Mouse (Mus musculus) midbrain, embryonic 15.5 days (tissue): Measurements from ENCODE around the gene Egfl8. TPM values are rescaled to one million over a fixed set of nuclear protein-coding genes. Genes with fewer than 3 reads are reported as not detected.

Experiments
- ATAC-seq: fragments of 200-750 bp; cut with Nextera tagmentation; replicated peaks from 2 replicates; pipeline ENCODE4 v1.8.0; 2017; ENCODE audit warnings: moderate TSS enrichment
- H3K27ac ChIP-seq: fragments of 300-500 bp; sonication (generic); 2 replicates; pipeline ENCODE4 v1.5.1; 2015; ENCODE audit warnings: mild to moderate bottlenecking, inconsistent platforms
- H3K27me3 ChIP-seq: fragments of 300-500 bp; sonication (generic); replicated peaks from 2 replicates; pipeline ENCODE4 v1.6.1; 2015; ENCODE audit warnings: inconsistent platforms
- H3K36me3 ChIP-seq: fragments of 300-500 bp; sonication (generic); replicated peaks from 2 replicates; pipeline ENCODE4 v1.6.1; 2015; ENCODE audit warnings: inconsistent platforms
- H3K4me1 ChIP-seq: fragments of 300-500 bp; sonication (generic); 2 replicates; pipeline ENCODE4 v1.6.1; 2015; ENCODE audit warnings: inconsistent platforms
- H3K4me2 ChIP-seq: fragments of 300-500 bp; sonication (generic); 2 replicates; pipeline ENCODE4 v1.6.1; 2015; ENCODE audit warnings: inconsistent platforms, mild to moderate bottlenecking, moderate library complexity
- H3K4me3 ChIP-seq: fragments of 300-500 bp; sonication (generic); 2 replicates; pipeline ENCODE4 v1.5.1; 2015; ENCODE audit warnings: mild to moderate bottlenecking, inconsistent platforms
- H3K9ac ChIP-seq: fragments of 300-500 bp; sonication (generic); 2 replicates; pipeline ENCODE4 v1.6.1; 2015; ENCODE audit warnings: mild to moderate bottlenecking, inconsistent platforms
- H3K9me3 ChIP-seq: fragments of 300-500 bp; sonication (generic); 2 replicates; pipeline ENCODE4 v1.6.1; 2016; ENCODE audit warnings: inconsistent platforms
- WGBS: fragments of 180-500 bp; shearing (Covaris S2); methylation state at CpG from one replicate; pipeline ENCODE4 v1.1.7; 2015; ENCODE audit warnings: mixed read lengths; 5-methylcytosine and 5-hydroxymethylcytosine counted together
- polyA plus RNA-seq: library from polyadenylated mRNA; unstranded; fragments of >200 nt; fragmentation: Nextera tagmentation; extraction: Ambion mirVana; gene quantifications from 2 replicates; pipeline ENCODE4 v1.2.1, GENCODE M21; 2015

The Egfl8 gene
- polyA plus RNA-seq, 1 experiment from 2014 or later = 9.2 TPM

DNA sequence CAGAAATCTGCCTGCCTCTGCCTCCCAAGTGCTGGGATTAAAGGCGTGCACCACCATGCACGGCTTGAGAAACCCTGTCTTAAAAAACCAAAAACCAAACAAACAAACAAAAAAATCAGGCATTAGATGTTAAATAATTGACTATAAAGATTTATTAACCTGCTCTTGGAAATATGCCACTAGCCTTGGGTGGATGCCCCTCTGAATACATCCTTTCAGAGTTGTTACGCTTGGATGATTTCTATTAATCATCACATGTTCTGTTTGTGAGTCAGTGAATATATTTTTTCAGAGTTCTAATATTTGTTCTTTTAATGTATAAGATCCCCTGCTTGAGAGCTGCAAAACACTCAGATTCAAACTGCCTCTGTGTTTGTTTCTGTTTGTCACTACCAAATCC lies 9.2 kb upstream of the Egfl8 start:
- 95% methylated on average over 3 of the region's 3 CpGs for WGBS
- Histone ChIP-seq H3K4me2 (no peak overlapping the region), H3K9me3 (no peaks in the 10 kb centered on the region), H3K27me3 (no peaks in the 10 kb centered on the region), H3K27ac (no peak overlapping the region), H3K4me1 (peaks cover 34% of the 10 kb centered on the region), H3K36me3 (0 out of 2 replicates have a peak, but pooled peaks cover 9% of the 10 kb centered on the region), H3K9ac (no peak overlapping the region), H3K4me3 (no peak overlapping the region)
- no peak for ATAC-seq

DNA sequence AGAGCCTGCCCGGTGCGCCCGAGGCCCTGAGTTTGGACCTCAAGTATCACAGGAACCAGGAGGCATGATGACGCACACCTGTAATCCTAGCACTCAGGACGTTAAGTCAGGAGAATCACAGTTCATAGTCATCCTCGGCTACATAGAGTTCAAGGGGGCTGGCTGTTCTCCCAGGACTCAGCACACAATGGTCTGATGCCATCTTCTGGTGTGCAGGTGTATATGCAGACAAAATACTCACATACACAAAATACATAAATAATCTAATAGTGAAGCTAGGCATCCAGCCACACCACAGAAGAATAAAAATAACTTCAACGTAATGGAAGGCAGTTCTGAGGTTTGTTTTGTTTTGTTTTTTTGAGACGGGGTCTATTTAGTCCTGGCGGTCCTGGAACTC lies 7.4 kb upstream of the Egfl8 start:
- no peak for ATAC-seq
- Histone ChIP-seq H3K27ac (no peak overlapping the region), H3K9ac (no peak overlapping the region), H3K4me2 (no peak overlapping the region), H3K36me3 (0 out of 2 replicates have a peak, but pooled peaks cover 12% of the 10 kb centered on the region), H3K4me1 (peaks cover 17% of the 10 kb centered on the region), H3K9me3 (no peaks in the 10 kb centered on the region), H3K27me3 (no peaks in the 10 kb centered on the region), H3K4me3 (no peak overlapping the region)
- WGBS = 88% methylated on average over 9 of the region's 9 CpGs

DNA sequence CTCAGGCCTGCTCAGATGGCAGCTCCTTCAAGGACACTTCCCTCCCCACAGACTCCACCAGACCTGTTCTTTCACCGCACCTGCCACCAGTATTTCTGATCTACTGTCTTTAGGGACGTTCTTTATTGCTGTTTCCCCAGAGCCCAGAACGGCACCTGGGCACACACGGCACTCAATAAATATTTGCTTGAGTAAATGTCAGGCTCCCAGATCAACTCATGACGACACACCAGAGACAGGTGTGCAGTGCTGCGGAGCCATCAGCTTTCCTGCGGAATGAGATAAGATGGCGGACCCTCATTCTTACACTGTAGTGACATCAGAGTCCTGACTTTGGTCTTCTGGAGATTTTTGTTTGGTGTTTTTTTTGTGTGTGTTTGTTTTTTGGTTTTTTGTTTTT lies 5.2 kb upstream of the Egfl8 start:
- peaks cover 15% of the 10 kb centered on the region; the same call in 1 of the 2 replicates for H3K36me3 ChIP-seq
- ATAC-seq = no peak

DNA sequence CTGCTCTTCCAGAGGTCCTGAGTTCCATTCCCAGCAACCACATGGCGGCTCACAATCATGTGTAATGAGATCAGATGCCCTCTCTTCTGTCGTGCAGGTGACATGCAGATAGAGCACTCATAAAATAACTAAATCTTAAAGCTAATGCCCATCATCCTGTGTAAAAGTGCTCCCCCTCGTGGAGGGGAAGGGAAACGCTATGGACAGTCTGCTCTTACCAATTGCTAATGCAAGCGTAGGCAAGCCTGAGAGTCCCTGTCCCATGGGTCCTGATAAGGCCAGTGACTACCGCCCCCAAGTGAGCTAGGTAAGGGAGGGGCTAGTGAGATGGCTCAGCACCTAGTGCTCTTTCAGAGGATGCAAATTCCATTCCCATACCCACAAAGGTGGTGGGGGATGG lies 3.2 kb upstream of the Egfl8 start:
- WGBS = 14% methylated on average over 6 of the region's 6 CpGs
- H3K36me3 ChIP-seq = peaks cover 23% of the 10 kb centered on the region

More for the DNA sequence above, 5.2 kb upstream of the Egfl8 start:
- no peak overlapping the region for H3K4me3 ChIP-seq
- no peak overlapping the region for H3K27ac ChIP-seq
- no peaks in the 10 kb centered on the region for H3K9me3 ChIP-seq
- peaks cover 6% of the 10 kb centered on the region for H3K4me1 ChIP-seq
- H3K4me2 ChIP-seq = no peak overlapping the region
- WGBS = 94% methylated on average over 8 of the region's 8 CpGs
- no peaks in the 10 kb centered on the region for H3K27me3 ChIP-seq
- H3K9ac ChIP-seq = no peak overlapping the region

DNA sequence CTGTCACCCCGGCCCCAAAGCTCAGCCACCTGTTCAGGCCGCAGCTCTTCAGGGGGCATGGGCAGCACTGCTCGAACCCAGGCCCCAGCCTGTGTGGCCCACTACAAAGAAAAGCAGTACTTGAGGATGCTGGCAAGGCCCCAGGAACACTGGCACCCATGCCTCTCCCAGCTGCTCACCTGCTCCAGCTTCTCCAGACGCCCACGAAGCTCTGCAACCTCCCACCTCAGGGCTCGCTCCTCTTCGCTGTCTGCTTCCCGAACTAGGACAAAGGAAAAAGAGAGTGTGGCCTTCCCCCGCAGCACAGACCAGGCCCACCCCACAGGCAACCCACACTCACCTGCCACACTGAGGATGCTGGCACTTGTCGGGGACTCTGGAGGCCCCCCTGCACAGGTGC lies 1.9 kb downstream of the Egfl8 start:
- Histone ChIP-seq H3K9me3 (no peaks in the 10 kb centered on the region), H3K27ac (no peak overlapping the region), H3K36me3 (peaks cover 36% of the 10 kb centered on the region), H3K27me3 (no peaks in the 10 kb centered on the region), H3K9ac (no peak overlapping the region), H3K4me3 (no peak overlapping the region), H3K4me2 (no peak overlapping the region), H3K4me1 (peaks cover 3% of the 10 kb centered on the region)
- WGBS = 88% methylated on average over 10 of the region's 10 CpGs
- ATAC-seq = no peak

More for the DNA sequence above, 3.2 kb upstream of the Egfl8 start:
- H3K27me3 ChIP-seq = no peaks in the 10 kb centered on the region
- no peaks in the 10 kb centered on the region for H3K4me1 ChIP-seq
- no peaks in the 10 kb centered on the region for H3K9me3 ChIP-seq
- H3K27ac ChIP-seq = no peak overlapping the region
- ATAC-seq = no peak
- H3K9ac ChIP-seq = no peak overlapping the region
- no peak overlapping the region for H3K4me2 ChIP-seq
- H3K4me3 ChIP-seq = no peak overlapping the region

DNA sequence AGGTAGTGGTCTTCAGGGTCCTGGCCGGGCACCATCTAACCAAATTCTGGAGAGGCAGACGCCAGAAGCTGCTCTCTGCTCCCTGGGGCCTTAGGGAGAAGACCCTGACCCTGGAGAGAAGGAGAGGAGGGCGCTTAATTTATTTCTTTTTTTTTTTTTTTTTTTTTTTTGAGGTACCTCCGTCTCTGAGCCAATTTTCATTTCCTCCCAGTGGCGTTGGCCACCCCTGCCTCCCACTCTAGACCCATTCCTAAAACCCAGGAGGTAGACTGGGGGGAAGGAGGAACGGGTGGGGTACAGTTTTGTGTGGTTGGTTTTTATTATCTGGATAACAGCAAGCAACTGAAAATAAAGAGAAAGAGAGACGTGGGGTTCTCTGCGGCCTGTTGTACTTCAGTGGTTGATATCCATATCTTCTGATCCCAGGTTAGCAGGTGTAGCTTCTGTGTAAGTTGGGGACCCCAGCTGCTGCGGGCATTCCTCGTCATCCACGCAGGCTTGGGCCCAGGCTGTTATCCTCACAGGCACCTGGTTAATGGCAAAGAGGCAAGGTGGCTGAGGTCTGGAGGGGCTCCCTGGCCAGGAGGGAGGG lies 2.6 kb downstream of the Egfl8 start:
- Histone ChIP-seq H3K4me1 (peaks cover 9% of the 10 kb centered on the region), H3K4me2 (no peak overlapping the region), H3K4me3 (no peak overlapping the region), H3K36me3 (peaks cover 36% of the 10 kb centered on the region), H3K27ac (no peak overlapping the region), H3K9me3 (no peaks in the 10 kb centered on the region), H3K27me3 (no peaks in the 10 kb centered on the region), H3K9ac (no peak overlapping the region)
- no peak for ATAC-seq
- WGBS = 84% methylated on average over 11 of the region's 11 CpGs

DNA sequence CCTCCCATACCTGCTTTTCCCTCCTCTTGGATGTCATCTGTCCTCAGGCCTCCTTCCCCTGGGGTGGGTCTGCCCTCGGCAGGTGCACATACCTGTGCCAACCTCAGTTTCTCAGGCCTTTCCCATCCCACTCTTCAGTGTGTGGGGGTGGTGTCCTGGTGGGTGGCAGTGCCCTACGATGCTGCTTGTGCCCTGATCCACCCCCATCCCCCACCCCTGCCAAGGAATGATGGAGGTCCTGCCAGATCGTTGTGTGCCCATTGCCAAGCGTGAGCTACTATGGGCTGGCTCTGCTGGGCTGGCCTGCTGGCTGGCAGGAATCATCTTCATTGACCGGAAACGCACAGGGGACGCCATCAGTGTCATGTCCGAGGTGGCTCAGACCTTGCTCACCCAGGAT lies 4.7 kb downstream of the Egfl8 start:
- Histone ChIP-seq H3K4me2 (no peak overlapping the region), H3K27ac (no peak overlapping the region), H3K4me1 (peaks cover 28% of the 10 kb centered on the region), H3K4me3 (no peak overlapping the region), H3K27me3 (no peaks in the 10 kb centered on the region), H3K9ac (no peak overlapping the region), H3K36me3 (peaks cover 33% of the 10 kb centered on the region), H3K9me3 (no peaks in the 10 kb centered on the region)
- WGBS = 96% methylated on average over 8 of the region's 8 CpGs
- ATAC-seq = no peak

DNA sequence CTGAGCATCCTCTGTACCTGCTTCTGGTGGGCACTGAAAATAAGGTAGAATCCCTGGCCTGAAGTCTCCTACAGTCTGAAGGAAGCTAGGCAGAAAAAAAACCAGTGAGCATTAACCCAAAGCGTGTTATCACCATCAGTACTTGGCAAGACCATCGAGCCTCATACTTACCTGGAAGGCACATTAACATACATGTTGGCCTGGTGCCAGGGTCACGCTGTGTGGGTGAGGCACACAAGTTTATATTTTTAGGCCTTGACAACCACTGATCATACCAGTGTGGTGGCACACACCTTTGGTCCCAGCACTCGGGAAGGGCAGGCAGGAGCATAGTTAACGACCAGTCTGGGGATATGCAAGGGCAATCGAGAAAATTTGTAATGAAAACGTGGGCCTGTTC lies 7.8 kb downstream of the Egfl8 start:
- no peak overlapping the region for H3K27ac ChIP-seq
- peaks cover 41% of the 10 kb centered on the region for H3K4me1 ChIP-seq
- H3K9me3 ChIP-seq = no peaks in the 10 kb centered on the region
- H3K9ac ChIP-seq = no peak overlapping the region
- ATAC-seq = no peak
- H3K4me2 ChIP-seq = no peak overlapping the region
- 83% methylated on average over 7 of the region's 7 CpGs for WGBS
- H3K27me3 ChIP-seq = no peaks in the 10 kb centered on the region
- H3K4me3 ChIP-seq = no peak overlapping the region
- peaks cover 21% of the 10 kb centered on the region for H3K36me3 ChIP-seq

DNA sequence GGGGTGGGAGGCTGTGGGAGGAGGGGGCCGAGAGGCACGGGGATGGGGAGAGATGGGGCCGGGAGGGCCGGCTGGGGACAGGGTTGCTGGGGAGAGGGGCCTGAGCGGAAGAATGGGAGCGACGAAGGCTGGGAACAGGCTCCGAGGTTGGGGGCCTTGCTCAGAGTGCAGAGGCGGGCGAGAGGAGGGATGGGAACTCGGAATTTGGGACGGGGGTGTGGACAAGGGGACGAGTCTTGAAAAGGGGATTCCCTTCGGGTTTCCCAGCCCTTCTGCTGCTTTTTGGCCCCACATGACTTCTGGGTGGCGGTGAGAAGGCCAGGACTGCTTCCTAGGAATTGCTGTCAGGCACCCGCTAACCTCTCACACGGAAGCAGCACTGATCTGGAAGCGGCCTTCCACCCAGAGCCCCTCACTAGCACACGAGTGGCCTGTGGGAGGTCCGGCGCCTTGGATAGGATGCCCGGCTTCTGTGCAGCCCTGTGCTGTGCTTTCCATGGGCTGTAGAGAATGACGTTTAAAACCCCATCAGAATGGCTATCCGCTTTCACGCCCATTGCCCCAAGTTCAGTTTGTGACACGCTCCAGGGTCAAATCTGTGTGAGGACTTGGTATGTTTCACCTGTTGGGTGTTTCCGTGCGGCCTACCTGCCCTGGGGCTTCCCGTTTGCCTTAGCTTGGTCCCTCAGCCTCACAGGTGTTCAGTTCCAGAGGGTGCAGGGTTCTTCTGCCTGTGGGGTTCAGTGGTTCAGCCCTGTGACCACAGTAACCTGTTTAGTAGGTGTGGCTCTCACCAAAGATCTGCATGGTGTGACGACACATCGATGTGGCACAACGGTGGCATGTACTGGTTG lies 9.4 kb downstream of the Egfl8 start:
- peak overlapping the region; percentile 92 for H3K27ac ChIP-seq
- H3K4me2 ChIP-seq = peak overlapping the region; percentile 70
- H3K4me1 ChIP-seq = peaks cover 52% of the 10 kb centered on the region
- H3K27me3 ChIP-seq = no peaks in the 10 kb centered on the region
- H3K4me3 ChIP-seq = peak overlapping the region; percentile 86
- ATAC-seq = no peak
- 18% methylated on average over 32 of the region's 32 CpGs for WGBS
- H3K36me3 ChIP-seq = peaks cover 9% of the 10 kb centered on the region
- no peaks in the 10 kb centered on the region for H3K9me3 ChIP-seq
- peak overlapping the region; percentile 94 for H3K9ac ChIP-seq

DNA sequence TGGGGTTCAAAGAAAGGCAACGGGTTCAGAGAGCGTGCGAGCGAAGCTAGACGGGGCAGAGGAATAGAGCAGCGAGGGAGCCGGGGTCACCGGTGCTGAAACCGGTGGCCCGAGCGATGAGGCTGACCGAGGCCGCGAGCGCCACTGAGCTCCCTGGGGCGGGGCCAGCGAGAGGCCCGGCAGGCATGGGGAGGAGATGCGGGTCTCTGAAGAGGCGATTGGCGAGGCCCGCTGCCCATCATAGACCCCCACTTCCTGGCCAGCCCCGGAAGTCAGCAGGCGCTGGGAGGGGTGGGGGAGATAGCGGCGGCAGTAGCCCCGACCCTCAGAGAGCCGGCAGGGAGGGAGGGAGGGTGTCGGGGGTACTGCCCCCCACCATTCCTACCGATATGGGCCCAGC lies 10.2 kb downstream of the Egfl8 start:
- Histone ChIP-seq H3K4me2 (peak overlapping the region; percentile 70), H3K4me1 (peaks cover 52% of the 10 kb centered on the region), H3K36me3 (peaks cover 5% of the 10 kb centered on the region; the same call in 1 of the 2 replicates), H3K9ac (peak overlapping the region; percentile 94), H3K4me3 (peak overlapping the region; percentile 86), H3K27ac (peak overlapping the region; percentile 92), H3K27me3 (no peaks in the 10 kb centered on the region), H3K9me3 (no peaks in the 10 kb centered on the region)
- peak; percentile 50 for ATAC-seq
- under 1% methylated on average over 23 of the region's 30 CpGs for WGBS

DNA sequence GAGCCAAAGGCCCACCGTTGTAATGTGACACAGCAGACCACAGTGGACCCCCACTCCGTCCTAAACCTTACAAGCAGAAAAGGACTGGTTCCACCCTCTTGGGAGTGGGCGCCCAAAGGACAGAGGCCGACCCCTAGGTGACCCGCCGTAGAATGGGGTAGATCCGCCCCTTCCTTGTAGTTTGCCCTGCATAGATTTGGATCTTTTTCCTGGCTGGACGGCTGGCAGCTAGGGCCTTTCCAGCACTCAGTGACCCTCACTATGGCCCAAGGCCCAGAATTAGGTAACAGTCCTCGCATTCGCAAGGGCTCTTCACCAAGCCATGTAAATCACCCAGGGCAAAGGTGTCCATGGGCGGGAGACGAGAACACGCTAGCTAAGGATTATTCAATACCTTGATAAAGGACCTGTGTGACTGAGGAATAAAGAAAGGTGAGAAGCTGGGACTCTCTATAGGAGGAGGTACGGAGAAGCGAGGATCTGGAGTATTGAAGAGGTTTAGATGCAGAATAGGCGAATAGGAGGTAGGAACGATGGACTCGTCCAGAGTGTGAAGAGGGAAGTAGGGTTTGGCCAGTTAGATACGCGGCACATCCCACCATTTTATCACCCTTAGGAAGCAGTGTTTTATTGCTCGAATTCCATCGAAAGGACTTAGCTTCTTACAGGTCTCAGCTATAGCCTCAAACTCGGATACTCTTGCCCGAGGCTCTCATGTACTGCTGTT lies 11.1 kb downstream of the Egfl8 start:
- Histone ChIP-seq H3K9me3 (no peaks in the 10 kb centered on the region), H3K9ac (peak overlapping the region; percentile 94), H3K4me3 (peak overlapping the region; percentile 86), H3K36me3 (peaks cover 11% of the 10 kb centered on the region; the same call in 1 of the 2 replicates), H3K27me3 (no peaks in the 10 kb centered on the region), H3K4me2 (peak overlapping the region; percentile 70), H3K4me1 (peaks cover 52% of the 10 kb centered on the region), H3K27ac (peak overlapping the region; percentile 92)
- 17% methylated on average over 24 of the region's 24 CpGs for WGBS
- no peak for ATAC-seq

DNA sequence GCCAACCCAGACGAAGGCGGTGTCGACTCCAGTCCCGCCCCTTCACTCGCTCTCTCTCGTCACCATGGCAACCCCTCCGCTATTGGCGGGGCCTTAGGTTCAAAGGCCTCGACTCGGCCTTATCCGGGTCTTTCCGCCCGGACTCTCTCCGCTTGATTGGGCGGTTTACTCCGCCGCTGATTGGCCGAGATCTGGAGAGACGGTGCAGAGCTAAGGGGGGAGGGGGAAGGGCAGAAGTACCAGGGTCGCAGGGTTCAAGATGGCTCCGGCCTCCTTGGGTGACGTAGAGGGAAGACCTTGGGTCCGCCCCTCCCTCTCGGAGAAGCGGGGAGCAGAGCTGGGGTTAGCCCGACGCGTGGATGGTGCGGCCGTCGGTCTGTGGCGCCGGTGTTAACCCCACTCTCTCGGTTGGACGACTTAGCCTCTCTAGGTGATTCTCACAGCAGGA lies 11.7 kb downstream of the Egfl8 start, which contains the start of gene Agpat1:
Gene Agpat1 (plus strand): TSS at position 202 of the 448 bp plus-strand sequence.
- peak; percentile 87 for ATAC-seq
- peak within 1 kb of the TSS; percentile 70 for H3K4me2 ChIP-seq

More for the DNA sequence above, 11.7 kb downstream of the Egfl8 start, which contains the start of gene Agpat1:
- peak within 1 kb of the TSS; percentile 94 for H3K9ac ChIP-seq
- peak within 1 kb of the TSS; percentile 92 for H3K27ac ChIP-seq
- H3K9me3 ChIP-seq = no peaks in the 10 kb centered on the region
- peaks cover 51% of the 10 kb centered on the region for H3K4me1 ChIP-seq
- peak within 1 kb of the TSS; percentile 86 for H3K4me3 ChIP-seq
- WGBS = 0% methylated on average over 35 of the region's 35 CpGs
- H3K36me3 ChIP-seq = peaks cover 11% of the 10 kb centered on the region; the same call in 1 of the 2 replicates
- no peaks in the 10 kb centered on the region for H3K27me3 ChIP-seq
